Mouse (Mus musculus): ENCODE results near the gene Ppp4r1.

The Ppp4r1 gene

GRCm38 (mm10) chr17:65773617-65774016 lies 8.8 kb upstream of the Ppp4r1 start:
- DNase-seq, result no peak

- DNase-seq, result no peak
Measured at GRCm38 (mm10) chr17:65774439-65774838, 7.9 kb upstream of the Ppp4r1 start.

- DNase-seq, result no peak
Measured at GRCm38 (mm10) chr17:65776228-65776627, 6.1 kb upstream of the Ppp4r1 start.

- DNase-seq, result no peak
Measured at GRCm38 (mm10) chr17:65777461-65777860, 4.9 kb upstream of the Ppp4r1 start.

GRCm38 (mm10) chr17:65780970-65781369 lies 1.4 kb upstream of the Ppp4r1 start:
- no peak for DNase-seq

GRCm38 (mm10) chr17:65783182-65784161 lies 1.1 kb downstream of the Ppp4r1 start:
- DNase-seq, result peak; percentile 87

- no peak for DNase-seq
Measured at GRCm38 (mm10) chr17:65784610-65785140, 2.3 kb downstream of the Ppp4r1 start.

- no peak for DNase-seq
Measured at GRCm38 (mm10) chr17:65785707-65786106, 3.3 kb downstream of the Ppp4r1 start.

GRCm38 (mm10) chr17:65786225-65786624 lies 3.9 kb downstream of the Ppp4r1 start:
- DNase-seq, result no peak

- DNase-seq, result no peak
Measured at GRCm38 (mm10) chr17:65787261-65787660, 4.9 kb downstream of the Ppp4r1 start.

- DNase-seq, result no peak
Measured at GRCm38 (mm10) chr17:65788542-65789291, 6.3 kb downstream of the Ppp4r1 start.

GRCm38 (mm10) chr17:65789576-65789975 lies 7.2 kb downstream of the Ppp4r1 start:
- DNase-seq, result no peak

- no peak for DNase-seq
Measured at GRCm38 (mm10) chr17:65791161-65791560, 8.8 kb downstream of the Ppp4r1 start.

- DNase-seq, result no peak
Measured at GRCm38 (mm10) chr17:65793307-65793930, 11.0 kb downstream of the Ppp4r1 start.

GRCm38 (mm10) chr17:65794096-65794850 lies 11.9 kb downstream of the Ppp4r1 start:
- DNase-seq, result no peak

GRCm38 (mm10) chr17:65796056-65796455 lies 13.7 kb downstream of the Ppp4r1 start:
- no peak for DNase-seq

- DNase-seq, result peak; percentile 48
Measured at GRCm38 (mm10) chr17:65798446-65798845, 16.1 kb downstream of the Ppp4r1 start.

GRCm38 (mm10) chr17:65799353-65799752 lies 17.0 kb downstream of the Ppp4r1 start:
- DNase-seq, result no peak

GRCm38 (mm10) chr17:65800451-65800850 lies 18.1 kb downstream of the Ppp4r1 start:
- no peak for DNase-seq

GRCm38 (mm10) chr17:65802026-65802425 lies 19.7 kb downstream of the Ppp4r1 start:
- DNase-seq, result no peak

GRCm38 (mm10) chr17:65805966-65806365 lies 23.6 kb downstream of the Ppp4r1 start:
- DNase-seq, result no peak

- no peak for DNase-seq
Measured at GRCm38 (mm10) chr17:65806416-65806815, 24.0 kb downstream of the Ppp4r1 start.

All from thymus, postnatal 4 days (tissue).